Mouse (Mus musculus): ENCODE data around the gene Gtpbp10.

DNA sequence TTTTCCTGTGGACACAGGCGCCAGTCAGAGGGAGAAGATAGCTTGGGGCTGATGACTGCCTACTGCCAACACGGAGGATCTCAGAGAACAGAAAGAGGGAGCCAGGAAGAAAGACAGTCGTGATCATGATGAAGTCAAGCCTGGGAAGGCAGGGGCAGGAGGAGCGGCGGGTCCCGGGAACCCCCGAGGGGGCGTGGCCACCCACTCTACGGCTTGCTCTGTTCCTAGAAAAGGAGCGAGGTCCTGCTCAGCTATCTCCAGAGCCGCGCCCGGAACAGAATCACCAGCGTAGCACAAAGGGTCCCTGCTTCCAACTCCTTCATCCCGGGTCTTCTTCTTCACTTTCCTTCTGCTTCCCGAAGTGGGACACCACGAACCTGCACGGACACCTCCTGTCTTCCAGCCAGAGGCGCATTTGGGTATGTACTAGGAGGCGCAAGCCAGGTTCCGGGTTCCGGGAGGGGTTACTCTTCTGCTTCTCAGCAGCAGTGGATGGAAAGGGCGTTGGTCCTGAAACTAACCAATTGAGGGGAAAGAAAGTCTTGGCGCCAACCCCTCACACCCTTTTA lies 14.5 kb upstream of the Gtpbp10 start, which contains the start of gene Gm8773:
- no peak for TF ChIP-seq CTCF (IDR thresholded peaks at IDR 0.05; ENCODE audit: low read depth)
- no peak for TF ChIP-seq EP300 (IDR thresholded peaks at IDR 0.05; ENCODE audit: low read depth)
